Mouse (Mus musculus): ENCODE measurements around the gene Tnfaip3.

Gene Tnfaip3

DNA sequence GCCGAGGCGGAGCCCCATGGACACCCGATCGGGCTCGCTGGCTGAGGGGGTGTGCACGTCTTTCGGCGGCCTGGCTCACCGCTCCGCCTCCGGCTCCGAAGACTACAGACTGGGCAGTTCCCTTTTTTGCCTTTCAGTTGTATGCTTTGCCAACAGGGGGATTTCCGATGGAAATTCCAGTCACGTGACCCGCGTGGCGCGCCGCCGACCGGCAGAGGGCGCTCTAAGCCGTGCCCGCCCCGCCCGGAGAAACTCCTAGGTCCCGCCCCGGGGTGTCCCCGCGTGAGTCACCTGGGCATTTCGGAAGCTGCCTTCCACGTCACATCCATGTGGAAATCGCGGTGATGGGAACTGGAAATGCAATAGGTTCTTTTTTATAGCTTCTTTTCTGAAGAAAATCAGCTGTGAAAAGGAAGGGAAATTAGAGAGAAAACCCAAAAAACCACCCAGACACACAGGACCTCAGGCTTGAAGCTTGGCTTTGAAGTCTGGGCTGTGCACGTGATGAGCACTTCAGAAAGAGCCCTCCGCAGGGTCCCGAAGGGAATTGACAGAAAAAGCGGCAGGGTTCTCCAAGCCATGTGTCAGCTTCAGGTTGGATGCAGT lies at the start of gene Tnfaip3:
TSS of gene Tnfaip3 (minus strand) at position 401 of the 606 bp plus-strand sequence.
- in situ Hi-C loops (cut with MboI; ENCODE audit: low sequenced_read_pairs), result loop anchor here (10.0 kb wide), 1 partner anchor 169 kb away; no protein-coding TSS in a partner anchor

DNA sequence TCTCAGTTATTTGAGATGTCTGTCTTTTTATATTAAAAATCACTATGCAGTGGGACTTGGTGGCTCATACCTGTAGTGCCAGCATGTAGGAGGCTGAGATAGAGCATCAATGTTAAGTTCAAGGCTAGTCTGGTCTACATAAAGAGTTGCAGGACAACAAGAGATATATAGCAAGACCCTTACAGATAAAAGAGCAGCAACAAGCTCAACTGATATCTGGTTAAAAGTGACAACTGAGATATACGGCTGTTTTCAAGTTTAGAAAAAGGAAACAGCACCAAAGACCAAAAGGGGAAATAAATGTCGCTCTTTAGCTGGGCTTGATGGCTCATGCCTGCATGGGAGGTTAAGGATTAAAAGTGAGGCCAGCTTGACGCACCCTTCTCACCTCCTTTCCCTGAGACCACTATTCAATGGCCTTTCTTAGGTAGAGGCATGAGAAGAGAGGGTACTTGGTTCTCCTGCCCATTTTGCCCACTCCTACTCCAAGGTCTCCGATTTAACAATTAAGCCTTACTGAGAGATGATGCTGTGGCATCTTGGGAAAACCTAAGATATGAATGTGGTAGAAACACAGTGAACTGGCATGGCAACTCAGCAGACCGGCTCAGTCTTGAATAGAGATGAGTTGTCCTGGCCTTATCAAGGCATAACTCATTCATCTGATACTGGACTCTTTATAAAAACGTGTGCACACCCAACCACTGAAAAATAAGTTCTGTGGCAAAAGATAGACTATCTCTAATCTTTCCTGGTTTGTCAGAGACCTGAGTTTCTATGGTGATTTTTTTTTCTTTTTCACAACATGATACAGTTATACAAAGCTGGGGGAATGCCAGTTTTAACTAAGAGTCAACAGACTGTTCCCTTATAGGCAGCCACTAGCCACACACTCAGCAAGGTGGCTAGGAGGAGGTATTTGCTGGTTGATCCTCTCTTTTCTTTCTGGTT lies 49.5 kb upstream of the Tnfaip3 start:
- in situ Hi-C loops (cut with MboI; ENCODE audit: low sequenced_read_pairs), result no loop called here

DNA sequence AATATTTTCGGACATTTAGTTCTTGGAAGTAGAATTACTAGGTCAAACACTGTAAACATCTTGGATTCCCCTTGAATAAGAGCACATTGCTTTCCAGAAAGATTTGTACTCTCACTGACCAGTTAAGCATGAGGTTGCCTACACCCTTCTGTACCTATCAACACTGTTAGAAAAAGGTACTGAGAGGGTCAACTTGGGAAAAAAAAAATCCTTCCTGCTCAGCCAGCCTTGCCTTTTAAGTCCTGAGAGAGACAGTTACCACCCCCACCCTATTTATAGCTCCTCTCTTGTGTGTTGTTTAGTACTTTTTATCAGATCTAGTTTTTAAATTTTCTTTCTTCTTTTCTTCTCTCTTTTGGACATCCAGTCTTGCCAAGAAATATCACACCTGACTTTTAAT lies 48.2 kb upstream of the Tnfaip3 start:
- in situ Hi-C loops (cut with MboI; ENCODE audit: low sequenced_read_pairs), result no loop called here

DNA sequence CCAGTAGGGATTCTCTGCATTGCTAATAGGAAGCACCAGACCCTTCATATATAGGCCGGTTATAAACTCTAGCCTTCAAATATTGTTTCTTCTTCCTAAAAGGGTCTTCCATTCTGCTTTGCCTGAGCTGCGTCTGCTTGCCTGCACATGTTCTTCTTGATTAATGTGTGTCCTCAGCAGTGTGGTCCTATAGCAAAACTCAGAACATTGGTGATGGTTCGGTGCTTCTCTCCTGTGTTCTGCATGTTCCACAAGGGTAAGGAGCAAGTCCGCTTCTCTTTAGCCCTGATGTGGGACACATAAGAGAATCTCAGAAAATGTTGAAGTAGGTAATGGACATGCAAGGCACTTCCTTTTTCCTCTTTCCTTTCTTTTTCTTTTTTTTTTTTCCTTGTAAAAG lies 47.8 kb upstream of the Tnfaip3 start:
- in situ Hi-C loops (cut with MboI; ENCODE audit: low sequenced_read_pairs), result no loop called here

DNA sequence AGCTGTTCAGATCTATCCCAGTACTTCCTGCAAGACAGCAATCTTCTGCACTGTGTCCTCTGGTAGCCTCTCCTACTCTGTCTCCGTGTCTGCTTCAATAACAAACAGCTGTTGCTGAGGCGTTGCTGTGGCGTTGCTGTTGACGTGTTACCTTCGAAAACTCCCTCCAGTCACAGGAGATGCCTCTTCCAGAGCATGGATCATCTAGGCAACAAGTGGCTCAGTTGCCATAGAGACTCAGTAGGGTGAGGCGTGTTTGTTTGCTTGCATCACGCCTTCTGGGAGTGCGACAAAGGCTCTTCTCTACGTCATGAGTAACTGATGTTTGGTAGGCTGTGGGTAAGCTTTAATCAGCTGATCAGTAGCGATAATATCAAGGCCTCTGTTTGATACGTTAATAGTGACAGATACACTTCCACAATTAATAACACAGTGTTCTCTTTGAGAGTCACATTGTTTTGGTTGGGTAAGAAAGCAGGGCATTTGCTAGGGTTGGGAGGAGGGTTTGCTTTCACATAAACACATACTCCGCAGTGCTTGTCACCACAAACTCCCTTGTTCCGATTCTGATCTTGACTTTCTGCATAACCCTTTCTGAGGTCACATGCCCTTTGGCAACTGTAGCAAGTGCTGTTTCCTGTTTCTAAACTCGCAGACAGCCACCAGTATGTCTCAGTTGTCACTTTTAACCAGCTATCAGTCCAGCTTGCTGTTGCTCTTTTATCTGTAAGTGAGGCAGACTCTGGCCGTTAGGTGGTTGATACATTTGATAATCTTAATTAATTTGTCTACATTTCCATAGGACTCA lies 46.8 kb upstream of the Tnfaip3 start:
- in situ Hi-C loops (cut with MboI; ENCODE audit: low sequenced_read_pairs), result no loop called here

DNA sequence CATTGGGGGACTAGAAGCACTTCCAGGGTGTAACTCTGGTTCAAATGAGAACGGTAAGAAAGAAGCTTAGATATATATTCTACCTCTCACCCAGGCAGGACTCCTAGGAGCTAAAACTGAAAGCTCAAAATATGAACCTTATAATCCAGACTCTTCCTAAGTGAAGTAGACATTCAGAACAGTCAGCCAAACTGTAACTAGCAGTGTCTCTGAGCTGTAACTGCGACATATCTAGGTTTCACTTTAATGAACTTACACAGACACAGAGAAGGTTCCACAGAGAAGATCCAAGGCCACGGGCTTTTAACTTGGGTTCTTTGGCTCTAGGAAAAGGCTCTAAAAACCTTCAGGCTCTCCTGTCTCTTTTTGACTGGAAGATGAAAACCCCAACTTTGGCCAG lies 45.7 kb upstream of the Tnfaip3 start:
- in situ Hi-C loops (cut with MboI; ENCODE audit: low sequenced_read_pairs), result no loop called here

DNA sequence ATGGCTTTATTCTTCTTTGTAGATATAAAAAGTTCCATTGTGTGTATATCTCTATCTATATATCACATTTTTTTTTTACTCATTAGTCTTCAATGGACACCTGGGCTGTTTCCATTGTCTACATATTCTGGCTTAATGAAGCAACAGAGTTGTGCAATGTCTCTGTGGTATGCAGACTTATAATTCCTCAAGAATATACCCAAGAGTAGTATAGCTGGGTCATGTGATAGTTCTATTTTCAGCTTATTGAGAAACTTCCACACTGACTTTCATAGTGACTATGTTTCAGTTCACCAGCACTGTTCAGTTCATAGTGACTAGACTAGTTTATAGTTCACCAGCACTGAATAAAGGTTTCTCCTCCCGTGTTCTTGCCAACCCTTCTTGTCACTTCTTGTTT lies 38.1 kb upstream of the Tnfaip3 start:
- in situ Hi-C loops (cut with MboI; ENCODE audit: low sequenced_read_pairs), result no loop called here

DNA sequence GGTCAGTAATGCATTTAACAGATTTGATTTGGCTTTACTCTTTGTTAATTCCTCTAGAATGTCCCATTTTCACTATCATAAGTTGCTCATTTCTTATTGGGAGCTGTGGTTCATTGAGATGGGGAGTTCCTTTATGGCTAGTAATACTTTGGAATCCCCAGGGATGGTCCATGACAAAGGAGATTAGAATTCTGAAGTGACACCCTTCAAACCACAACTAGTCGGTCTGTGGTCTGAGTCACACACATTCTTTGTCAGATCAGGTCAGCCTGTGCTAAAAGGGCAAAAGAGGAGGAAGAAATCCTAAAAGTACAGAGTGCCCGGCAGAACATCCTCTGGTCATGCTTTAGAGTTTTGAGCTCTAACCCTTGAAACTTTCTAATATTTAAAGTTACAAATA lies 30.5 kb upstream of the Tnfaip3 start:
- in situ Hi-C loops (cut with MboI; ENCODE audit: low sequenced_read_pairs), result no loop called here

DNA sequence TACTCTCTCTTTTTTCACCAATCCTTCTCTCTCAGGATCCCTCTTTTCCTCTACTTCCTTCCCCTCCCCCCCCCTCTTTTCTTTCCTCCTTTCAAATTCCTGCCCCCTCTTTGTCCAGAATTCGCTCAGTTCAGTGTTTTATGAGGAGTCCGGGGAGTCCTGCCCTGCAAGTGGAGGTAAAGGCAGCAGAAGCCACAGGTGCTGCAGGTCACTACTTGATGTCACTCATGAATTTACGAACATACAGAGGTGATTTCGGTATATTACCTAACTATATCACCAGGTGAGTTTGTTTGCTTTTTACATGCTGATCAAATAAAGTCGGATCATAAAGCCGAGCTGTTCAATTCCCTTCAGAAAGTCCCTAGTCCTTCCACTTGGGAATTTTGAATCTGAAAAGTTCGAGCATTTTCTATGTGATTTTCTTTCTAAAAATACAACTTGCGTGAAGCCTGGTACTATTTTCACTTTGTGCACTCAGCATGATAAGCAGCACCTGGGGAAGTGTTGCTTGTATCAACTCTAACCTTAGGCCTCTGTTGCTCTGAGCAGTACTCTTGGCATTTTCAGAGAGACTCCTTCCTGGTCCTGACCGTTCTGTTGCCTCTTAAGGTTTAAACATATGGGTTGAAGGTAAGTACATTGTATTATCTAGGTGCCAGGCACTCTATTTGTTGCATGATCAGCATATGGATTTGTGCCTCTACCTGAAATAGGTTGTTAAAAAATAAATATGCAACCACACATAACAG lies 29.5 kb upstream of the Tnfaip3 start:
- in situ Hi-C loops (cut with MboI; ENCODE audit: low sequenced_read_pairs), result no loop called here

DNA sequence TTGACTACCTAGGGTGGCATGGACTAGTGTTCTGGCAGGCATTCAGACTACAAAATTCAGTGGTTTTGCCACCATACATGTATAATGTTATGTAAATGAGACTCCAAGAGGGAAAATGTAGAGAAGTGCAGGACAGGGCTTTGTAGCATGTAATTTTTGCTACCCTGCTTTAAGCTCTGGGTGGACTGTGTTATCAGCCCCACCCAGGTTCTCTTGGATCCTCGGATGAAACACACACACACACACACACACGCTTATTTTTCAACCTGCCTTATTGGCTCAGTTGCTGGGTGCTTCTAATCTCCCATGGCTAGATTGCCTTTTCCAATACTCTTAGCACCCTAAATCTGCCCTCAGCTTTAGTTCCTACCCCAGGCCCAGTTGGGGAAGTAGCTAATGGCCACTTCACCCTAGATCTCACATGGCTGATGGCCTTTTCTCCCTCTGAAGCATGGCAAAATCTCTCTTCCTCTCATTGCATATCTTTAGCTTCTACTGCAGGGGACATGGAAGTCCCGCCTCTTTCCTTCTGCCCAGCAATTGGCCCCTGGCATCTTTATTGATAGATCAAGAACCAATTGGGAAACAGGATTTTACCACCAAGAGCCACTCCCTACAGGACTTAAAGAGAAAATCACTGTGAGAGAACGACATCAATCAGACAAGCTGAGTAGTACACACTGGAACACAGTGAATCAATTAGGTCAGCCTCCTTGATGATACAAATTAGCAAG lies 28.2 kb upstream of the Tnfaip3 start:
- in situ Hi-C loops (cut with MboI; ENCODE audit: low sequenced_read_pairs), result no loop called here

DNA sequence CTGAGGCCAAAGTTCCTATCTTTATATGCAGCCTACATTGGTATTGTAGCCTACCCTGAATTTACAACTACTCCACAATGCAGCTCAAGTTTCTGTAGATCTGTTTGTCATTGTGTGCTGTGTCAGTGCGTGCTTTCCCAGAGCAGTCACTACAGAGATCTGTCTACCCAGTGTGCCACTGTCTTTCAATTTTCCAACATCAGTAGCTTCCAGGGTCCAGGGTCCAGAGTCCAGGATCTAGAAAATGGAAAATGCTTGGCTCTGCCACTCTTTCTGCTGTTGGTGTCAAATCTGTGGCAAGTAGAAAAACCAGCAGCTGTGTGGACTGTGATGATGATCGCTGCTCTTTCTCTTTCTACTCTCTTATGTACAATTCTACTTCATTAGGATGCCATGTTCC lies 24.7 kb upstream of the Tnfaip3 start:
- in situ Hi-C loops (cut with MboI; ENCODE audit: low sequenced_read_pairs), result no loop called here

DNA sequence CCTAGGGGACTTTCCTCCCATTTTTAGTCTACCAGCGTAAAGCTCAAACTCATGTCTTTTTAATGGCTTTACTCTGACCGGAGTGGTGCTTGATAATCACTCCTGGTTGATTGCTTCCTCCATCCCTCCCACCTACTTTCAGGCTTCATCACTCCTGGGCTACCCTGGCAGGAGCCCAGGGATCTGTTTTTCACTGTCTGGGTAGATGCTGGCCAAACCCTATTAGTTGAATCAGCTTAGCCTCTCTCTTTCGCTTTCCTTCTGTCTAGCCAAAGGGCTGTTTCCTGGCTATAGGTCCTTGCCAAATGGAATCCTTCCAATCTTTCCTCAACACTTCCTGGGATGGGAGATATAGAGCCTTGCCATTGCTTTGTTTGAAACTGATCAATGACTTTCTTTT lies 19.3 kb upstream of the Tnfaip3 start:
- in situ Hi-C loops (cut with MboI; ENCODE audit: low sequenced_read_pairs), result no loop called here

DNA sequence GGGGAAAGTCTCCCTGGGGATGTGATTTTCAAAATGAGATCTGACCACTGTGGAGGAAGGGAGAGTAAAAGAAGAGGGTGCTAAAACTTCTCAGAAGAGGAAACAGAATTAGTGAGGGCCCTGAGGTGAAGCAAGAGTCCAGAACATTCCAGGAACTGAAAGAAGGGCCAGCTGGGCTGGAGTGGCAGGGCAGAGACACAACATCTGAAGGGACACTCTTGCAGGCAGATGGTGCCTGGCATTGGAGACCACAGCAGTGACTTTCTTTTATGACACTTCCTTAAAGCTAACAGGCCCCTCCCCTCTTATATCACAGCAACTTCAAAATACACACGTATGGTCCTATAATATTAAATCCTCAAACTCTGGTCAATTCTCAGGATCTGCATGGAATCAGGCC lies 18.2 kb upstream of the Tnfaip3 start:
- in situ Hi-C loops (cut with MboI; ENCODE audit: low sequenced_read_pairs), result no loop called here

DNA sequence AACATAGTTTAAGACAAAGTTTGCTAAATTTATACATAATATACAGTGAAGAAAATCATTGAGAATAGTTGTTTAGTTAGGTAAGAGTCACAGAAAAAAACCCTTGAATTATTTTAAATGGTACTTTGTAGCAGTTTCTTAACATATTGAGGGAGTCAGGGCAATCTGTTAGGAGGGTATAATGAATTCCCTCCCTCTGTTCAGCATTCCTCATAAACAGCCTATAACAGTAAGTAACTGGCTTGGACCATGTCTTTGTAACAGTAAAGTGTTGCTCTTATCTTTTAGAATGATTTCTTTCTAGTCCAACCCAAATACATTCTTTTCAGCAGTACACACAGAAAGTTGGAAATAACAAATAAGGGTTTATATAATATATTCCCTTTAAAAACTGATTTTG lies 16.4 kb upstream of the Tnfaip3 start:
- in situ Hi-C loops (cut with MboI; ENCODE audit: low sequenced_read_pairs), result no loop called here

DNA sequence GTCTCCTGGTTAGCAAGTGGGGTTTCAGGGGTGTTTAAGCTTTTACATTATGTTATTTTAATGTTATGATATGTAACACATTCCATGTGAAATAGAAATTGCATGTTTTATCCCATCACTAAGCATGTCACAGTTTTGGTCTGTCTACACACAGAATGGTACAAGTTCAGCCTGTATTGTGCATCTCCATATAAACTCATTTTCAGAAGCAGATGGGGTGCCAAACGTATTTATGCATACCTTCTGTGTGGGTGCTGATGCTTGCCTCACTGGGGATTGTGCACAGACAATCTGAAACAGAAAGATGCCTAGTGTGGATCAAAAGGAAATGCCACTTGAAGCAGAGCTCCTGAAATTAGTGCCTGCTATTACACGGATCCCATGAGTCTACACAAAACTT lies 15.2 kb upstream of the Tnfaip3 start:
- in situ Hi-C loops (cut with MboI; ENCODE audit: low sequenced_read_pairs), result no loop called here

DNA sequence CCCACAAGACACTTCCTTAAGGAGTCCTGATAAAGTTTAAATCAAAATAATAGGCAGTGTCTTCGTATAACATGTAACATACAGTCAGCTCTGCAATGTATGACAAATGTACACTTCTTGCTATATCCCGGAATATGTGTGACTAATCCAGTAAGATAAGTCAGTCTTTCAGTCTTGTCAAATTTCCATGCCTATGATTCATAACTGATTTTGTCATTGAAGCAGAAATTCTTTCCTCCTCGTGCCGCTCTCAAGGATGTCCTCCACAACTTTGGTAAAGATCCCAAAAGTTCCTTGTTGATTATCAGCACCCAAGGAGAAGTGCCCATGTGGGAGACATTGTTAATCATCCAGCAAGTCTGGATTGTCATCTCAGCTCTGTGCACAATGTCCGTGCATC lies 11.3 kb upstream of the Tnfaip3 start:
- in situ Hi-C loops (cut with MboI; ENCODE audit: low sequenced_read_pairs), result no loop called here

DNA sequence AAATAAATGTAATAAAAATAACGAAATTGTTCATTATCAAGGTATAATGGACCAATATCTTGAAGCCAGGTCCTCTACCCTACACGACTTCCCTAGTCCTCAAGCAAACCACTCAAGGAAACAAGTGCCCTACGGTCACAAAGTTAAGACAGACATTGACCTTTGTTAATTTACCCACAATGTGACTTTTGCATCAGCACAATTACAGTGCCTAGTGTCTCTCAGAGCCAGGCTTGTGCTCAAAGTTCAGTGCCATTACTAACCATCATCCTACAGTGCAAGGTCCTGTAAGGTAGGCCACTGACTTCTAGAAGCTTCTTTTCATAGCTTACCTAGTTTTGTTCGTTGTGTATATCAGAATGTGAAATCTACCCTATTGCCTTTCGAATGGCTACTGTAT lies 8.9 kb upstream of the Tnfaip3 start:
- in situ Hi-C loops (cut with MboI; ENCODE audit: low sequenced_read_pairs), result no loop called here

DNA sequence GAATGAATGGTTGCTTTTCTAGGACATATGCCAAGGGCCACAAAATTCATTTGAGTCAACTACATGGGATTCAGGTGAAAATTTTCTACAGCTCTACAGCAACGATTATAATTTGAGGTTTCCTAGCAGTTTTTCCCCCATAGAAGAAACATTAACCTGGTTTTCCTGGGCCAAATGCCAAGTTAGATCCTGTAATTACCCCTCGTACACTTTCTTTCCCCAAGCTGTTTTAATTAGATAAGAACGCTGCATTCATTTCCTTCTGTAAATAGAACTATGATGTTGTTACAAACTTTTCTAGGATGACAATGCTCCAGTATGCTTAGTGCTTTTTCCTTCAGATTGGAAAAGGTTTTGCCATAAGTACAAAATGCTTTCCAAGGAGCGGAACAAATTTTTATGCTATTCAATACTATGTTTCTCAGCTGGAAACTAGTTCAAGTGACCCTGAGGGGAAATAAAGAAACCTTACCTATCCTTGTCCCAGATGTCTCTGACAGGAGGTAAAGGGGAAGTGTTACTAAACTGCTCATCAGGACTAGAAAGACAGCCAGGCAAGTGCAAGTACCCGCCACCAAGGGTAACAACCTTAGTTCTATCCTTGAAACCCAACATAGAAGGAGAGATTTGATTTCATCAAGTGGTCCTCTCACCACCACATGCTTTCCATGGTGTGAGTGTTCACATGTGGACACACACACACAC lies 8.3 kb upstream of the Tnfaip3 start:
- in situ Hi-C loops (cut with MboI; ENCODE audit: low sequenced_read_pairs), result no loop called here

DNA sequence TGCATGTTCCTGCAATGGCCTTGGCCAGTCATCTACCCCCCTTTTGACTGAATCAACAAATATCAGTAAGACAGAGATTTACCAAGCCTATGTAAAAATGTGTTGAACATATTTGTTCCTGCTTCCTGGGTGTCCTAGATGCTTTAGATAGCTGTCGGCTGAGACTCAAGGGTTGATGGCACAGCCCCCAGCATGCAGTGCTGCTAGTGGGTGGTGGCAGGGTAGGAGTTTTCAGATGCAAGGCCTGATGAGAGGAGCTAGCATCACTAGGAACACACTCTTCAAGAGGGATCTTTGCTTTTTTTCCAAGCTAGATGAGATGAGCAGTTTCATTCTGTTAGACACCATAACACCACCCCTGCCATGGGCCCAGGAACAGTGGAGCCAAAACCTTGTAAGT lies 6.8 kb upstream of the Tnfaip3 start:
- in situ Hi-C loops (cut with MboI; ENCODE audit: low sequenced_read_pairs), result no loop called here

All from CH12F3 (cell line).